Mouse (Mus musculus): ENCODE measurements around the gene Nrros. TPM values are rescaled to one million over a fixed set of nuclear protein-coding genes. Genes with fewer than 3 reads are reported as not detected.

Gene Nrros
- polyA plus RNA-seq (2012), result 98.7 and 161 TPM in 2 replicates

DNA sequence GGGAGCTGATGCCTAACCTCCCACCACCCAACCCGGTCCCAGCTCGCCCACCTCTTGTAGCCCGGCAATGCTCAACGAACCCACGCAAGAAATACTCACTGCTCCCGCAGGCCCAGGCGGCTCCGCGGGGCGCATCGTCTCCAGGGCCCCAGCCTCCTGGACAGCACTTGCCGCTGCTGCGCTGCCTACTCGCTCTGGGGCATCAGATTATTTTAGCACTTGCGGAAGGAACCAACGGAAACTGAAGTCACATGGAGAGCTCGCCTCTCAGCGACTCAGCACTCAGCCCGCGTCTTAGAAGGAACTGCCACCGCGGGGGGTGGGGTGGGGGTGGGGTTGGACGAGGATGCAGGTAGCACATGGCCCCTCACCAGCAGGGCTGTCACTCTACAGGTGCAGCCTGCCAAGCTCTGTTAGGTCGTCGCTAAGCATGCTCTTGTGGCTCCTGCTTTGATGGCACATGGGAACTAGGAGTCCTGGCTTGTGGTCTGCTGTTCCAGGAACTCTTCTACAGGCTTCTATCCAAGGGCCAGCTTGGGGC lies at the start of gene Nrros:
Gene Nrros (minus strand): TSS at position 314 of the 541 bp plus-strand sequence.

GRCm38 (mm10) chr16:32179333-32179901 lies 14.0 kb upstream of the Nrros start, which contains the start of gene Bex6:
TSS of gene Bex6 (plus strand) at chr16:32179823.

GRCm38 (mm10) chr16:32099638-32100150 lies 65.7 kb downstream of the Nrros start, which contains the start of the genes Pigx and Cep19:
TSS of gene Pigx (minus strand) at chr16:32099740.
TSS of gene Cep19 (plus strand) at chr16:32099800.

Other genes with a start within 250 kb of the Nrros start
- gene Pigz, start 231.7 kb downstream of the Nrros start, polyA plus RNA-seq (2012), result 0.05 TPM in 1 of 2 replicates, not detected in the other
- gene 0610012G03Rik, start 217.1 kb downstream of the Nrros start, polyA plus RNA-seq (2012), result 67.5 and 68.0 TPM in 2 replicates
- 79.6 and 109 TPM in 2 replicates for gene Ncbp2, start 217.1 kb downstream of the Nrros start, polyA plus RNA-seq (2012)
- 3.0 and 3.1 TPM in 2 replicates for gene Senp5, start 162.3 kb downstream of the Nrros start, polyA plus RNA-seq (2012)
- gene Pak2, start 86.3 kb downstream of the Nrros start, polyA plus RNA-seq (2012), result 36.0 and 45.3 TPM in 2 replicates
- gene Pigx, start 65.9 kb downstream of the Nrros start, polyA plus RNA-seq (2012), result 37.7 and 38.6 TPM in 2 replicates
- gene Cep19, start 65.8 kb downstream of the Nrros start, polyA plus RNA-seq (2012), result 4.1 and 6.0 TPM in 2 replicates
- 13.1 and 13.8 TPM in 2 replicates for gene Bex6, start 14.2 kb upstream of the Nrros start, polyA plus RNA-seq (2012)
- gene Fbxo45, start 81.6 kb upstream of the Nrros start, polyA plus RNA-seq (2012), result 7.1 and 8.0 TPM in 2 replicates
- 10.8 and 14.9 TPM in 2 replicates for gene Wdr53, start 81.6 kb upstream of the Nrros start, polyA plus RNA-seq (2012)
- not detected in 2 replicates for gene Smco1, start 105.9 kb upstream of the Nrros start, polyA plus RNA-seq (2012)
- 8.0 and 11.0 TPM in 2 replicates for gene Rnf168, start 111.9 kb upstream of the Nrros start, polyA plus RNA-seq (2012)
- gene Ubxn7, start 166.7 kb upstream of the Nrros start, polyA plus RNA-seq (2012), result 1.6 and 4.4 TPM in 2 replicates
- gene Tm4sf19, start 234.9 kb upstream of the Nrros start, polyA plus RNA-seq (2012), result not detected in 2 replicates